Mouse (Mus musculus): ENCODE data around the gene Etnk2. TPM values are rescaled to one million over a fixed set of nuclear protein-coding genes. Genes with fewer than 3 reads are reported as not detected.
A peak's percentile ranks its signal among the peaks of the same experiment; 100 is the strongest.
"Not testable (repeated sequence)": the region's sequence is repeated elsewhere in the genome, so short reads cannot be mapped to it uniquely, and the experiment has no call there.

Gene Etnk2
- total RNA-seq (2022): under 1 TPM in 3 of 4 experiments, not detected in 1; 0.15 to 0.64 (median 0.40) TPM

- peak; percentile 51 to 56 for DNase-seq (ENCODE audit: low spot score in 2 of 2)
These were observed at the start of gene Etnk2 for GRCm38 (mm10) chr1:133363276-133364021. Etnk2 (plus strand) TSS chr1:133363572.

DNA sequence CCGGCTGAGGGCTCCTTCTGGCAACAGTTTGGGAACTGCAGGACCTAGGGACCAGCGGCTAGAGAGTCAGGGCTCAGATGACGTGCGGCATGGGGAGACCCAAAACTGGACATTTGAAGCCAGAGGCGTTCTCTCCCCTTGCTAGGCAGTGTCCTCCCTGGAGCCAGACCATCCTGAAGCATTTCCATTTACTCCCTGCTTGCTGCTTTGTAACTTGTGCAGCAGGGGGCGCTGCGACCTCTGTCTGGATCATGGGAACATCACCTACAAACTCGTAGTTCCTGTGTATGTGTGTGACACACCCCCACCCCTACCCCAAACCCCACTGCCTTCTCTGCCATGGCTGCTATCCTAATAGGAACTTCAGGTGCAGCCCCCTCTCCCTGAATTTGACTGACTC lies 49.0 kb upstream of the Etnk2 start:
- no peak for DNase-seq (ENCODE audit: low spot score in 2 of 2)

GRCm38 (mm10) chr1:133315775-133316174 lies 47.6 kb upstream of the Etnk2 start:
- DNase-seq (ENCODE audit: low spot score in 2 of 2): no peak

DNA sequence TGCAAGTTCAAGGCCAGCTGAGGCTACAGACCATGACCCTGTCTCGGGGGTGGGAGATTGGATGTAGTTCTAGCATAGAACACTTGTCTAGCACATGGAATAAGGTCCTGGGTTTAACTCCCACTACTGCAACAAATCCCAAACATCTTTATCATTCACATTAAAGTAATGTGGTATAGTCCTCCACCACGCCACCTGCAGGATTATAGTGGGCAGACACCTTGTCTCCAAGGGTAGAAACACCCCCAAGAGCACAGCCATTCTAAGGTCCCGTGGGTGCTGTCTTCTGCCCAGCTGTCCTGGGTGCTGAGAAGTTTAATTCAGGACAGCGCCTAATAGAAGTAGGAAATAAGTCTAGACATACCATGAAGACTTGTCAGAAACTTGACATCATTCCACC lies 46.8 kb upstream of the Etnk2 start:
- DNase-seq (ENCODE audit: low spot score in 2 of 2): no peak

- no peak for DNase-seq (ENCODE audit: low spot score in 2 of 2)
These were observed 46.2 kb upstream of the Etnk2 start for GRCm38 (mm10) chr1:133317149-133317548.

GRCm38 (mm10) chr1:133321267-133321925 lies 42.0 kb upstream of the Etnk2 start, which contains the start of gene Kiss1:
Kiss1 (plus strand) TSS chr1:133321875.
- no peak for DNase-seq (ENCODE audit: low spot score in 2 of 2)

GRCm38 (mm10) chr1:133323333-133323732 lies 40.0 kb upstream of the Etnk2 start:
- no peak for DNase-seq (ENCODE audit: low spot score in 2 of 2)

DNA sequence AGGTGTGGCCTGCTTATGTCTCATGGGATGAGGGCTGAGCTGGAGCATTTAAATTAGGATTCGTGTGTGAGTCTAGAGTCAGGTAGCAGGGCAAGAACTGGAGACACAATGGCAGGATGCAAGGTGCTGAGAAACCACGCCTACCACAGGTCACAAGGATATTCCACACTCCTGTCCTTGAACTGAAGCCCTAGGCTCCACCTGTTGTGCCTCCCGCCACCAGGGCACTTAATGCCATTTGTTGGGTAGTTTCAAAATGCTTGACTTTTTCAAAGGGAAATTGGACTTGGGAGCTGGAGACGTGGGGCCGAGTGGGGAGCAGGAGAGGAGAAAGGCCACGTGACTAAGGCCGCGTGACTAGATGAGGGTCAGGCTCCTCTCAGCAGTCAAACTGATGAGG lies 37.4 kb upstream of the Etnk2 start:
- DNase-seq (ENCODE audit: low spot score in 2 of 2): no peak

DNA sequence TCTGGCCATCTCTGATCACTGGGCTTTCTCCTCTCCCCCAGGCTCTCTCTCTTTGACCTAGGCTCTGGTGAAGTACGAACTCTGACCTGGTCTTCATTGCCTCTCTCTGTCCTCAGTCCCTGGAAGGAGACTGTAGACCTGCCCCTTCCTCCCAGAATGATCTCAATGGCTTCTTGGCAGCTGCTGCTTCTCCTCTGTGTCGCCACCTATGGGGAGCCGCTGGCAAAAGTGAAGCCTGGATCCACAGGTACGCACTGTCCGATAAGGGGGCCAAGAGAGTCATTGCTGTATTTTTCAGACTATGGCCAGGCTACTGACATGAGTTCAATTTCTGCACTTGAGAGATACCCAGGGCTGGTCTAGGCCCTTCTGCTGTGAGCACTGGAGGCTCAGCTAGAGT lies 36.3 kb upstream of the Etnk2 start:
- no peak for DNase-seq (ENCODE audit: low spot score in 2 of 2)

GRCm38 (mm10) chr1:133328299-133328795 lies 35.0 kb upstream of the Etnk2 start:
- no peak for DNase-seq (ENCODE audit: low spot score in 2 of 2)

DNA sequence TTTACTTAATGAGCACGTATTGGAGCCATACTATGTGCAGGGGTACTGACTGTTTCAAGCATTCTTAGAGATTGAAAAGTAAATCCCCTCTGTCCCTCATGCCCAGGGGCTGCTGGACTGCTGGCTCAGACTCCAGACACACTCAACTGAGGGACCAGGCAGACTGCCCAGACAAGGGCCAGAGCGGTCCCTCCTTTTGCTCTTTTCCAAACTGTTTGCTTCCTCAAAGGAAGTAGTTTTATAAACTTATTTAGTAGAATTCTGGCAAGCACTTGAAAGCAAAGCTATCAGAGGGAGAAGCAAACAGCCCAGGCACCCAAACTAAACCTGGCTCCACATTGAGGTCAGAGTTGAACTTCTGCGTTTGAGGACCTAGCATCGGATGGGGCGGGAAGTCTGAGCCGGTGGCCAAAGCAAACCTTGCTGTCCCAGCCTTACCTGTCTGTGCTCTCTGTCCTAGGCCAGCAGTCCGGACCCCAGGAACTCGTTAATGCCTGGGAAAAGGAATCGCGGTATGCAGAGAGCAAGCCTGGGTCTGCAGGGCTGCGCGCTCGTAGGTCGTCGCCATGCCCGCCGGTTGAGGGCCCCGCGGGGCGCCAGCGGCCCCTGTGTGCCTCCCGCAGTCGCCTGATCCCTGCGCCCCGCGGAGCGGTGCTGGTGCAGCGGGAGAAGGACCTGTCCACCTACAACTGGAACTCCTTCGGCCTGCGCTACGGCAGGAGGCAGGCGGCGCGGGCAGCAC lies 34.3 kb upstream of the Etnk2 start:
- no peak for DNase-seq (ENCODE audit: low spot score in 2 of 2)

DNA sequence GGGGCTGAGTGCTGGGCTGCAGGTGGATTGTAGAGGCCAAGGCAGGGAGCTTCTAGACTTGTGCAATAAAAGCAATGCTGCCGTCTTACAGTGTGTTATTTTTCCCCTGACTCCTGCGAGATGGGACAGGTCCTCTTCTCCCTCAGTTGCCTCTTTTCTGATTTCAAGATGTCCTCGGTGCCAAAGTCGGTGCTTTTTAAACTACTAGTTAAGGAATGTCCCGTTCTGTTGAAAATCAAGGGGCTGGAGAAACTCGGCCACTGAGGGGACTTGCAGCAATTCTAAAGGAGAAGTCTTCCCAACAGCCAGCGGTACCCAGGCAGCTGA lies 33.8 kb upstream of the Etnk2 start:
- no peak for DNase-seq (ENCODE audit: low spot score in 2 of 2)

DNA sequence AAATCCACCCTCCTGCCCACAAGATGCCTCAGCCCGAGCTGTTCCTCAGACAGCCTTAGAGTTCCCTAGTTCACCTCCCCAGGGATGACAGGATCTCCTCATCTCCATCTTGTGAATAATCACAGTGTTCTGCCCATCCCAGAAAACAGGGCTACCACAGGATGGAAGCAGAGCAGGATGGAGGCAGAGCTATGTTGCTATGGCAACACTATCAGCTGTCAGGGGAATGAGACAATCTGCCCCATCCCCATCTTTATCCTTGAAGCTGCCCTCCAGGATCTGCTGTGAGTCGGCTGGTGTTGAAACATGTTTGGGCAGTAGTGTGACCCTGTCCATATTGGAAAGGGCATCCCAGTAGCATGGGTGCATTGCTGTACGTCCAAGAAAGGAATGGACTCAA lies 32.2 kb upstream of the Etnk2 start:
- no peak for DNase-seq (ENCODE audit: low spot score in 2 of 2)

- no peak for DNase-seq (ENCODE audit: low spot score in 2 of 2)
These were observed 30.5 kb upstream of the Etnk2 start for GRCm38 (mm10) chr1:133332656-133333430.

- no peak for DNase-seq (ENCODE audit: low spot score in 2 of 2)
These were observed 29.4 kb upstream of the Etnk2 start for GRCm38 (mm10) chr1:133333937-133334336.

DNA sequence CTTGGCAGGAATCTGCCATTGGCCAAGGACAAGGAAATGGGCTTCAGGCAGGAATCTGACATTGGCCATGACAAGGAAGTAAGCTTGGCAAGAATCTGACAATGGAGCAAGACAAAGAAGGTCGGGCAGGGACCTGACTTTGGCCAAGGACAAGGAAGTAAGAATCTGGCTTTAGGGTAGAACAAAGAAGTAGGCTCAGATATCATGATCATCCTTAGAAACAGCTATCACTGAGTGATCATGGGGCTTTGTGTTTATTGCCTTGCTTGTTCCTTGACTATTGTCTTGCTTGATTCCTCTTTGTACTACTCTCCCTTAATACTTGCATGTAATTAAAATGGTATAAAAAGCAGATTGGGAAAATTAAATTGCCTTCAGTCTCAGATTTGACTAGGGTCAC lies 23.0 kb upstream of the Etnk2 start:
- DNase-seq (ENCODE audit: low spot score in 2 of 2): not testable (repeated sequence)

DNA sequence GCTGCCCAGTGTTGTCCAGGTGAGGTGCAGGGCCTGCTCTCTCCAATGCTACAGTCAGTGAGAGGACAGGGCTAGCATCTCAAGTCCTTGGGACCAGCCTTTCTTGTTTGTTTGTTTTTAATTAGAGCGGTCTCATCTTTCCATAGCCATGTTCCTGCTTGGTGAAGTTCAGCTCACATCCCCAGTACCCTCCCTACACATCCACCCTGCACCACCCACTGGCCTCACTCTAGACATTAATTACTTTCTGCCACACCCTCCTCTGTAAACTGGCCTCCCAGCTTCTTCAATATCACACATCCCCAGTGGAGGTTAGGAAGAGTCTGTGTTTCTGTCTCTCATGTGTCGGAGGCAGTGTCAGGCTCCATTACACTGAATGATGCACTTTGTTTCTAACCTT lies 19.0 kb upstream of the Etnk2 start:
- no peak for DNase-seq (ENCODE audit: low spot score in 2 of 2)

GRCm38 (mm10) chr1:133346531-133346930 lies 16.8 kb upstream of the Etnk2 start:
- no peak for DNase-seq (ENCODE audit: low spot score in 2 of 2)

GRCm38 (mm10) chr1:133347226-133347625 lies 16.1 kb upstream of the Etnk2 start:
- no peak for DNase-seq (ENCODE audit: low spot score in 2 of 2)

DNA sequence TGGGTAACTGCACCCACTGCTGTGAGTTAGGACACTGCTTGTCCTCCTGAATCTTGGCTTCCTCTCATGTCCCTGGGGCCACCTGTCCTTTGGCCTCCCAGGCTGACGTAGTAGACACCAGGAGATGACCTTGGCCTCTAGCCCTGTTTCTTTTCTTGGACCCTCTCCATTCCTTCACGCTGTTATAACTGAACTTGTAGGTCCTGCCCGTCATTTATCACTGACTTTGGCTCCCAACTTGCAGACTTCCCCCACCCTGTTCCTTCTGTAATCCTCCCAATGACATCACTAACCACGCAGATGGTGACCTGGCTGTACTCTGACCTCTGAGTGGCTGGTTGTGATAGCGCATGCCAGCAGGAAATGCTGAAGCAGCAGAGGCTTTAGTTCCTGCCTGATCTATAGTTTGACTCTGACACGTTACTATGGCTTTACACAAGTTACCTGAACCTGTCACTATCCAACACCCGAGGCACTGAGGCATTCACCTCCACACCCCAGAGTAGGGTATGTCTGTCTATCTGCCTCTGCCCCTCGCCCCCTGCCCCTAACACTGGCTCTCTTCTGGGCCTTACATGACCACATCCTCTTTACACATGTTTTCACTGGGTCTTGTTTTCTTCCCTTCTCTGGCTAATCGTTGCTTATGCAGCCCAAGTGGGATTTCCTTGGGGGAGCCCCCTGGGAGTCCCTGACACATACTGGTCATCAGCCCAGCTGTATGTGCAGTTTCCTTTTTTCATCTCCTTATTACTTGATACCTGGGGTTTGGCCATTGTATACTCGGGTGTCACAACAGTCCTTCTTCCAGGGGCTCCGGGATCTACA lies 15.5 kb upstream of the Etnk2 start:
- no peak for DNase-seq (ENCODE audit: low spot score in 2 of 2)

DNA sequence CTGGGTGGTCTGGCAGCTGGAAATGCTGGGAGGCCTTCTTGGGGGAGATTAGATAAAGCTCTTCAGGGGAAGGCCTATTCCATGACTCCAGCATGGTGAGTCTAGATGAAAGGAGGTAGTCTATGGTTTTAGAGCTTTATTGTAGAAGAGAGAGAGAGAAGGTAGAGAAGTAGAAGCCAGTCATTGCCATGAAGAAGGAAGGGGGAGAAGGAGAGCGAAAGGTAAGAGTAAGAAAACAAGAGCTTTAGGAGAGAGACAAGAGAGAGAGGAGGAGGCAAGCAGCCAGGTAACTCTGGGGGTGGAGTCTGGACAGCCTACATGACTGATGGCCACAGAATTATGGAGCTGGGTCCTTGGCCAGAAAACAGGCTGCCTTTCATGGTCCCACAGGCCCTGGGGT lies 13.2 kb upstream of the Etnk2 start, which contains the start of gene Ren1:
Gene Ren1, plus strand, starts transcription at position 301 of the 400 bp plus-strand sequence.
- no peak for DNase-seq (ENCODE audit: low spot score in 2 of 2)

Data from gastrocnemius, adult 8-10 months (tissue).